Mouse (Mus musculus) ES-Bruce4 (cell line): ENCODE measurements around the gene Acss2.

Experiments
- CTCF ChIP-seq: IDR thresholded peaks from one replicate; pipeline ENCODE4 v1.8.1; 2011; ENCODE audit warnings: low read depth, low read length
- EP300 ChIP-seq: IDR thresholded peaks from 2 replicates; pipeline ENCODE4 v1.6.1; 2011; ENCODE audit warnings: low read depth, low read length; ENCODE audit not compliant: insufficient read depth
- POLR2A ChIP-seq: IDR thresholded peaks from one replicate; pipeline ENCODE4 v1.8.1; 2011; ENCODE audit warnings: low read length; ENCODE audit not compliant: insufficient read depth

- TF ChIP-seq CTCF: peak; percentile 89
- no peak for TF ChIP-seq POLR2A
- TF ChIP-seq EP300: no peak
Observed at GRCm38 (mm10) chr2:155624730-155625129, 107.0 kb downstream of the Acss2 start.
